Mouse (Mus musculus): ENCODE measurements around the gene Cd48.
"Not testable (repeated sequence)": the region's sequence is repeated elsewhere in the genome, so short reads cannot be mapped to it uniquely, and the experiment has no call there.

The Cd48 gene

DNA sequence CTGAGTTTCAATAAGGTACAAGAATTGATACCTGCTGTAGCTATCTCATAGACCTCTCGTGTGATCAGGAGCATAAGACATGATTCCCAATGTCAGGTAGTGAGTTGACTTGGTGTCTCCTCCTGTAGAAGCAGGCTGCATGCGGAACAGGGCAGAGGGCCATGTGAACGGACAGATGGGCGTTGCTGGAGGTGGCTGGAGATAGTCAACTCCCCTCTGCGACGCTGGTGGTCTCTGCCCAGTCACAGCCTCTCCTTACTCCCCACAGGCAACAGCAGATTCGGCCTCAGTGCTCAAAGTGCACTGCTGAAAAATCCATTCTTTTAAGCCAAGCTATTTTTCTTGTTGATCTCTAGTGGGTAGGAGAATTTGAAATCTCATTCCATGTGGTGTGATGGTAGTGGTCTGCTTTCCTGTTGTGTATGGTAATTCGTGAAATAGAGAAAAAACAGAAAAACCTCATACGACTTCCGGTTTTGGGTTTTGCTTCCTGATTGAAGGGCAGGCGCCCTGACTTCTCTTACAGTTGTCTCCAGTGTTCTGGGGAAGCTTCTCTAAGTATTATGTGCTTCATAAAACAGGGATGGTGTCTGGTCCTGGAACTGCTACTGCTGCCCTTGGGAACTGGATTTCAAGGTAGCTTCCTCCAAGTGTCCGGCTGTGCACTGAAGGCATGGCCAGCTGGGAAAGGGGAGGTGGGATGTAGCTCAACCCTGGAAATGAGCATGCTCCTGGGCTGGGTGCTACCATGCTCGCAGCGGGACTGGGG is at the start of gene Cd48:
TSS of gene Cd48 (plus strand) at position 479 of the 769 bp plus-strand sequence.
- DNase-seq (ENCODE audit: low spot score in 2 of 2) = no peak

- no peak for DNase-seq (ENCODE audit: low spot score in 2 of 2)
Observed at GRCm38 (mm10) chr1:171635696-171636095, 46.1 kb upstream of the Cd48 start.

- no peak for DNase-seq (ENCODE audit: low spot score in 2 of 2)
Observed at GRCm38 (mm10) chr1:171637101-171637500, 44.7 kb upstream of the Cd48 start.

DNA sequence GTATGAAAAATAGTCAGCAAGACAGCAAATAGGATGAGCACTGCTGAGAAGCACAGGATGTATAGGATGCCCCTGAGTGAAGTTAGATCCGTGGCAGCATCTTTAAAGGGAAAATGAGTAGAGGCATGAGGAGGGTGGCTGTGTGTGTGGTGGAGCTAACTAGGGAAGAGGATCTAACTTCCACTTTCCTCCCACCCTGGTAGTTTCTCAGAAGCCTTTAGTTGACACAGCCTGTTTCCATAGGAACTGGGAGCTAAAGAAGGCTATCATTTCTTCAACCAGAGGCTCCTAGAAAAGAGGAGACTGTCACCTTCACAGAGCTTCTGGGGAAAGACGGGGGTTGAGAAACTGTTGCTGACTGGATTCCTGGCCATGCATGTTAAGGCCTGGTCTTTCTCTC is 43.1 kb upstream of the Cd48 start:
- DNase-seq (ENCODE audit: low spot score in 2 of 2) = no peak

GRCm38 (mm10) chr1:171640796-171641195 is 41.0 kb upstream of the Cd48 start:
- DNase-seq (ENCODE audit: low spot score in 2 of 2) = no peak

- DNase-seq (ENCODE audit: low spot score in 2 of 2) = no peak
Observed at GRCm38 (mm10) chr1:171643612-171644011, 38.2 kb upstream of the Cd48 start.

GRCm38 (mm10) chr1:171646429-171646940 is 35.3 kb upstream of the Cd48 start:
- no peak for DNase-seq (ENCODE audit: low spot score in 2 of 2)

GRCm38 (mm10) chr1:171647716-171648115 is 34.1 kb upstream of the Cd48 start:
- no peak for DNase-seq (ENCODE audit: low spot score in 2 of 2)

DNA sequence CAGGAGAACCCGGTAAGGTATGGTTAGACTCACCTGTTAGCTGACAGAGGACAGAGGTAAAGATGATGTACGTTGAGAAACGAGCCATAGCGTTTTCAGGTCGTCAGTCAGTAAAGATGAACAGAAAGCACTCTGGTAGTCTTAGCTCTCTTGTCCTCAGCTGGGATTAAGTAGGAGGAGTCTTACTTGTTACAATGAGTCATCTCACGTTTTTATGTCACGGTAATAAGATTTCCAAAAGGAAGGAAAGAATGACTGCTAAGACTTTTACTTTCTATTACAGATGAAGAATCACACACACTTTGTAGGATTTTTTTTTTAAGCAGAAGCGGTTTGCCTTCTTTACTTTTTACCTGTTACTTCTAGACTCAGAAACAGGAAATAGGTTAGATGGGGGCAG is 33.0 kb upstream of the Cd48 start:
- DNase-seq (ENCODE audit: low spot score in 2 of 2) = no peak

GRCm38 (mm10) chr1:171652734-171653133 is 29.1 kb upstream of the Cd48 start, which contains the start of gene Slamf7:
Slamf7 (minus strand) TSS chr1:171653035.
- DNase-seq (ENCODE audit: low spot score in 2 of 2) = no peak

DNA sequence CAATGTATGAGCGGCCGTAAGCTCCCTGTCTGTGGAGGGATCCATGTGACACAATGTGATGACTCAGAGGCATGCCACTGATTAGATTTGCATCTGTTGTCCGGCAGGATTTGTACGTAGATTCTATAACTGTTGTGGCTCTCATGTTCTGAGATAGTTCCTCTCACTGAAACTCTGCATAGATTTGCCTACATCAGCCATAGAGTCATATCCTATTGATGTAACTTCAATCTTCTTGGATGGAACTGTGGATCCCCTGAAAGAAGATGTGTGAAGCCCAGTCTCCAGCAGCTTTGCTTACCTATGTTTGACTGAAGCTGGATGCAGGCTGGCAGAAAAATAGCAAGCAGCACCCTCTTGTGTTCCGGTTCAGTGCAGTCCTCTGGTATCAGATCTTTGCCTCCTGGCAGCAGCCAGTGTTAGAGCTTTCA is 23.2 kb upstream of the Cd48 start:
- no peak for DNase-seq (ENCODE audit: low spot score in 2 of 2)

GRCm38 (mm10) chr1:171660423-171660822 is 21.4 kb upstream of the Cd48 start:
- DNase-seq (ENCODE audit: low spot score in 2 of 2) = no peak

GRCm38 (mm10) chr1:171661482-171661881 is 20.3 kb upstream of the Cd48 start:
- DNase-seq (ENCODE audit: low spot score in 2 of 2) = no peak

- DNase-seq (ENCODE audit: low spot score in 2 of 2) = no peak
Observed at GRCm38 (mm10) chr1:171663757-171664156, 18.1 kb upstream of the Cd48 start.

GRCm38 (mm10) chr1:171666350-171666749 is 15.5 kb upstream of the Cd48 start:
- no peak for DNase-seq (ENCODE audit: low spot score in 2 of 2)

GRCm38 (mm10) chr1:171667160-171667559 is 14.6 kb upstream of the Cd48 start:
- no peak for DNase-seq (ENCODE audit: low spot score in 2 of 2)

GRCm38 (mm10) chr1:171672451-171672850 is 9.4 kb upstream of the Cd48 start:
- not testable (repeated sequence) for DNase-seq (ENCODE audit: low spot score in 2 of 2)

DNA sequence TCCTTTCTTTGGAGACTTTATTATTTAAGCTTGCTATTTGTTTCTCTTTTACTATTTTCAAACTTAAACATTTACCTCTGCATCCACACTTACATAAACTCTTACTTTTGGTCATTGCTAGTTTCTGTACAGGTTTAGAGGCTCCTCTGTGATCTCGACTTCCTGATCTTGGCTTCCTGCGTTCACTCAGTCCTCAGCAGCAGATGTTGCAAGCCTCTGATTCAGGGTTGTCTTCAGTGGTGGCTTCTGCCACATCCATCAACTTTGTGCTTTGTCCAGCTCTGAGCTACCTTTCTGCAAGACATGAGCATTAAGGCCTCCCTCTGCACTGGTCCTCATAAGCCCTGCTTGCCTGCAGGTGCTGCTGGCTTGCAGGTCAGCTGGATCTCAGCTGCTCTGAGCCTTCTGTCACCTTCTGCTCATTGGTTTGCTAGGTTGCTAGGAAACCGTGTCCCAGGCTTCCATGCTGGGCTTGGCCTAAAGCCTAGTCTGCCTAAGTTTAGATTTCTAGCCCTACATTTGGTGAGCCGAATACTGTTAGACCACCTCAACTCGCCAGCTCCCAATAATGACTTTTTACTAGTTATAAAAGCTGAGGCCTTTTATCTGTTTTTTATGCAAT is 8.8 kb upstream of the Cd48 start:
- DNase-seq (ENCODE audit: low spot score in 2 of 2) = peak in 1 of 2 experiments; percentile 44

DNA sequence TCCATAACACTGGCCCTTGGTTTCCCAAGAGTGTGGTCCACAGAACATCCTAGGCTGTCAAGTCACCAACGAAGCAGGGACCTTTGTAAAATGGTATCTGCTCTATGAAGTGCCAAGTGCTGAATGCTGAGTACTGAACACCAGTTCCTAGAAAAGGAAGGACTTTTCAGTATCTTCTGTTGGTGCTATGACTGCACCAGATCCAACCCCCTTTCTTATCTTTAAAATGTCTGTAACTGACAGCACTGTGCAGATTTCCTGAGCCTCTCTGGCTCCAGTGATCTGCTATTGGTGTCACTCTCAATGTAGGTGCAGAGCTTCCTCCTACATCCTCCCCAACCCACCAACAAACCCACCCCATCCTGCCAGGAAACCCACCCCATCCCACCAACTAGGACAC is 7.3 kb upstream of the Cd48 start:
- DNase-seq (ENCODE audit: low spot score in 2 of 2) = no peak

- DNase-seq (ENCODE audit: low spot score in 2 of 2) = no peak
Observed at GRCm38 (mm10) chr1:171677721-171678120, 4.1 kb upstream of the Cd48 start.

DNA sequence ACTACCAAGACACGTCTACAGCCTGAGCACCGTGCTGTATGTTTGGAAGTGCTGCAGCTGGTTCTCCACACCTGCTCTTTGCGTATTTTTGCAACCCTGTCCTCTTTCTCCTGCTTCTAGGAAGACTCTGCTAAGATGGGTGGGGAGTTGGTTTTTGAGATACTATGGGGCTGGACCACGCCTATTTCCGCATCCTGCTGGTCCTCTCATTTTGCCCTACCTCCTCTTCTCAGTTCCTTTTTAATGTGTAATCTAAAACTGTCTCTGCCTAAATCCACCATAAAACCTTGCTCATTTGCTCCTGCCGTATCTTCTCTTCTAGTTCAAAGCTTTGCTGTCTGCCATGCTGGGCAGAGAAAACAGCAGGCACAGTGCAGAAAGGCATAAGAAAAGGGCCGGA is 800 bp upstream of the Cd48 start:
- no peak for DNase-seq (ENCODE audit: low spot score in 2 of 2)

DNA sequence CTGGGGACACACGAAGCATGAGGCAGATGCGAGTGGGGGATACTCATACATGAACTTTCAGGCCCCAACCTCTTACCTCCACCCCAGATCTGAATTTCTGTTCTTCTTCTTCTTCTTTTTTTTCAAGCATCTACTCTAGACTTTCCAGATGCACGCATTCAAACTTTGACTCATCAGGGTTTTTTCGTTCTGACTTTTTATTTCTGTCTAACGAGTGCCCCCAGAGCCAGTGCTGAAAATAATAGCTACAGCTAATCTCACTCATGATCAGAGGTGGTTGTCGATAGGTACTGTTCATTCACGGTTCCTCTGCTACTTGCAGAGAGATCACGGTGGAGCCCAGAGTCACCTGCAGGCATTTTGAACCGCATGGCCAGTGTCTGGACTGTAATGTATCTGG is 3.1 kb downstream of the Cd48 start:
- DNase-seq (ENCODE audit: low spot score in 2 of 2) = no peak

GRCm38 (mm10) chr1:171687320-171687719 is 5.5 kb downstream of the Cd48 start:
- no peak for DNase-seq (ENCODE audit: low spot score in 2 of 2)
